Comparison of ENCODE assay signal across 7 mouse cellular contexts in the genomic region with DNA sequence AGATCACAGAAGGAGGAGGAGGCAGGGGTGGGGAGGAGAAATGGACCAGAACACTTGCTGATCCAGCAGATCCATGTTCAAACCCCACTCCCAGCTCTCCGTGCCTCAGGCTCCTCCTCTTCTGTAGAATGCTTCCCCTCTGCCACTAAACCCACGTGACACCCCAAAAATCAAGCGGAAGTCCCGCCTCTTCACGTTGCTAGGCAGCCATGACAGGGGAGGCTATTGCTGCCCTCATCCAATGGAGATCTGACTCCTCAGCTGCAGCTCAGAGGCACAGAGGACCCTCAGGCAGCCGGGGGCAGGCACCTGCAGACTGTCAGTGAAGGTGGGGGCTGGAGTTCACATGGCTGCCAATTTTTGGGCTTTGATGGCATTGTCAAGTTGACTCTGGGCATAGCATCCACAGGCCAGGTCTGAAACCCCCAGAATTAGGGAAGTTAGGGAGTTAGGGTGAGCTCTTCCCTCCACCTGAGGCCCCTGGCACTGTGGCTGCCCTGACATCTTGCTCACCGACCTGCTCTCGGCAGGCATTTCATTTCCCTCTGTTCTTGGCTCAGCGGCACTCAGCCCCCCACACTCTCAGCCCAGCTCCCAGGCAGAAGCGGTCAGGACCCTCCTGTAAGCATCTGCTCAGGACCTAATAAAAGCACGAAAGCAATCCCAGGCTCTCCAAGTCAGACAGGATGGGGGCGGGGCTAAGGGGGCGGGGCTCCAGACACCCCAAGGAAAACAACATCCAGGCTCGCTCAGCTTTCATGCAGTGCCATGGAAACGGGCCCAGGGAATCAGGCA. TPM values are rescaled to one million over a fixed set of nuclear protein-coding genes. Genes with fewer than 3 reads are reported as not detected.
DNase-seq lines count a peak whose midpoint lies in the region; ATAC-seq and TF ChIP-seq lines count a peak whose summit lies in the region.

No protein-coding gene starts in this region.

- intact Hi-C loops in gastrocnemius, postnatal 14 days (cut with DNase I; ENCODE audit: low total_unique reads), result loop anchor here (5.0 kb wide), 1 partner anchor 39 kb away; no protein-coding TSS in a partner anchor

- H3K27ac ChIP-seq in ES-E14 (ENCODE audit: insufficient read depth, low read depth, low read length, poor library complexity, severe bottlenecking), result no peak overlapping the region
- H3K27ac ChIP-seq in bone marrow, adult 2 months (ENCODE audit: control insufficient read depth, insufficient read depth, low read depth, low read length, poor library complexity), result peak overlapping the region; percentile 50
- H3K27ac ChIP-seq in limb, embryonic 13.5 days, result peak overlapping the region; percentile 84
- peak overlapping the region; percentile 80 for H3K27ac ChIP-seq in midbrain, embryonic 15.5 days

- 5% methylated on average over 15 of the region's 15 CpGs for WGBS in bone marrow, adult 2 months
- WGBS in limb, embryonic 13.5 days, result 6% methylated on average over 15 of the region's 15 CpGs
- 4% methylated on average over 15 of the region's 15 CpGs for WGBS in midbrain, embryonic 15.5 days

- no peak for TF ChIP-seq CTCF in bone marrow, adult 2 months (IDR thresholded peaks at IDR 0.05; ENCODE audit: control insufficient read depth, insufficient read depth, low read length)

- H3K4me1 ChIP-seq in ES-E14 (ENCODE audit: control insufficient read depth in 2 of 2, insufficient read depth in 2 of 2, low read length in 2 of 2, poor library complexity in 1 of 2), result peaks cover 0 to 9% of the 10 kb centered on the region in 2 experiments; a peak in 1 of 4 replicates
- peaks cover 2% of the 10 kb centered on the region; the same call in 1 of the 2 replicates for H3K4me1 ChIP-seq in bone marrow, adult 2 months (ENCODE audit: control insufficient read depth, insufficient read depth, low read length)
- peaks cover 21% of the 10 kb centered on the region for H3K4me1 ChIP-seq in limb, embryonic 13.5 days
- peaks cover 36% of the 10 kb centered on the region for H3K4me1 ChIP-seq in midbrain, embryonic 15.5 days

- H3K4me3 ChIP-seq in ES-E14 (ENCODE audit: insufficient read depth in 1 of 2, low read depth in 1 of 2, low read length in 2 of 2, poor library complexity in 1 of 2, severe bottlenecking in 1 of 2), result peak overlapping the region in 1 of 2 experiments; percentile 47; a peak in 3 of 4 replicates
- peak overlapping the region; percentile 25 for H3K4me3 ChIP-seq in bone marrow, adult 2 months (replicated peaks; ENCODE audit: control insufficient read depth, low read depth, low read length)
- H3K4me3 ChIP-seq in limb, embryonic 13.5 days, result peak overlapping the region; percentile 22
- 0 out of 2 replicates have a peak overlapping the region, but pooled peaks have one; percentile 11 for H3K4me3 ChIP-seq in midbrain, embryonic 15.5 days

- peak overlapping the region; percentile 56 for H3K4me2 ChIP-seq in limb, embryonic 13.5 days (replicated peaks)
- peak overlapping the region; percentile 35 for H3K4me2 ChIP-seq in midbrain, embryonic 15.5 days

- H3K9me3 ChIP-seq in ES-E14 (ENCODE audit: control insufficient read depth, insufficient read depth, low read depth, low read length), result no peaks in the 10 kb centered on the region
- H3K9me3 ChIP-seq in limb, embryonic 13.5 days, result no peaks in the 10 kb centered on the region
- no peaks in the 10 kb centered on the region for H3K9me3 ChIP-seq in midbrain, embryonic 15.5 days

- ATAC-seq in limb, embryonic 13.5 days (ENCODE audit: low FRiP score, low read depth), result peak; percentile 87
- peak; percentile 71 for ATAC-seq in midbrain, embryonic 15.5 days (replicated peaks)

- no peaks in the 10 kb centered on the region for H3K36me3 ChIP-seq in ES-E14 (ENCODE audit: control insufficient read depth, insufficient read depth, low read length, poor library complexity, severe bottlenecking)
- no peaks in the 10 kb centered on the region for H3K36me3 ChIP-seq in limb, embryonic 13.5 days
- no peaks in the 10 kb centered on the region for H3K36me3 ChIP-seq in midbrain, embryonic 15.5 days (replicated peaks)

- H3K9ac ChIP-seq in ES-E14 (ENCODE audit: insufficient read depth, low read depth, low read length, poor library complexity, severe bottlenecking), result no peak overlapping the region; the same call in 1 of the 2 replicates
- H3K9ac ChIP-seq in limb, embryonic 13.5 days, result 0 out of 2 replicates have a peak overlapping the region, but pooled peaks have one; percentile 0
- no peak overlapping the region for H3K9ac ChIP-seq in midbrain, embryonic 15.5 days

- in situ Hi-C loops in ES-E14 (cut with MboI; ENCODE audit: low sequenced_read_pairs in 2 of 2, unreplicated experiment in 2 of 2), result no loop called here

- no peak for TF ChIP-seq POLR2A in bone marrow, adult 2 months (IDR thresholded peaks at IDR 0.05; ENCODE audit: borderline replicate concordance, control insufficient read depth, low read depth, low read length)

- DNase-seq in ES-E14 (ENCODE audit: low read depth, low spot score), result peak; percentile 48
- DNase-seq in gastrocnemius, postnatal 14 days, result peak; percentile 61
- DNase-seq in kidney, adult 11 months, result peak; percentile 65
- peak; percentile 49 to 69 for DNase-seq in spleen, postnatal 14 days (ENCODE audit: low spot score in 2 of 2)

- H3K27me3 ChIP-seq in limb, embryonic 13.5 days, result no peaks in the 10 kb centered on the region
- H3K27me3 ChIP-seq in midbrain, embryonic 15.5 days (replicated peaks), result no peaks in the 10 kb centered on the region

TF ChIP-seq in ES-E14, 5 proteins besides CTCF, POLR2A, EP300 and RAD21:
- no peak for TF ChIP-seq MAFK (IDR thresholded peaks at IDR 0.05; ENCODE audit: insufficient read depth, low read depth, low read length)
TF ChIP-seq in ES-E14: peak in this region for 0.

RNA-seq across cellular contexts. Expression of a gene that starts 20.2 kb away (rescaled TPM):
- total RNA-seq in ES-E14 (2012; rRNA removed), result 7.0 and 9.2 TPM in 2 replicates
- 0.88 and 3.2 TPM in 2 replicates for polyA plus RNA-seq in bone marrow, adult 2 months (2011; ENCODE audit: insufficient read depth, insufficient read length, low replicate concordance, missing spikeins)
- total RNA-seq in gastrocnemius, postnatal 14 days (2021), result 1 to 10 TPM; 4.1 to 4.3 TPM
- polyA plus RNA-seq in limb, embryonic 13.5 days (2015; fragmentation: Nextera tagmentation; extraction: Ambion mirVana), result 10.3 and 10.7 TPM in 2 replicates
- polyA plus RNA-seq in midbrain, embryonic 15.5 days (2015; fragmentation: Nextera tagmentation; extraction: Ambion mirVana), result 11.4 and 11.8 TPM in 2 replicates

RNA-seq across cellular contexts. Expression of a gene that starts 42.0 kb away (rescaled TPM):
- total RNA-seq in ES-E14 (2012; rRNA removed), result 40.5 and 73.3 TPM in 2 replicates
- polyA plus RNA-seq in bone marrow, adult 2 months (2011; ENCODE audit: insufficient read depth, insufficient read length, low replicate concordance, missing spikeins), result 90.1 and 247 TPM in 2 replicates
- 10 to 100 TPM; 18.3 to 24.5 TPM for total RNA-seq in gastrocnemius, postnatal 14 days (2021)
- 64.0 and 67.8 TPM in 2 replicates for polyA plus RNA-seq in limb, embryonic 13.5 days (2015; fragmentation: Nextera tagmentation; extraction: Ambion mirVana)
- polyA plus RNA-seq in midbrain, embryonic 15.5 days (2015; fragmentation: Nextera tagmentation; extraction: Ambion mirVana), result 123 and 134 TPM in 2 replicates
